Mouse (Mus musculus) T-helper 2 cell (primary cell): ENCODE results near the gene Gpbp1l1.

ENCODE experiments used
- in situ Hi-C: fragments of 300-600 bp; cut with MboI, MseI; formaldehyde crosslinking; loops from one replicate; pipeline ENCODE4 v1.15.1; 2025; ENCODE audit warnings: high pct_unique_total_duplicates

Gpbp1l1 gene

DNA sequence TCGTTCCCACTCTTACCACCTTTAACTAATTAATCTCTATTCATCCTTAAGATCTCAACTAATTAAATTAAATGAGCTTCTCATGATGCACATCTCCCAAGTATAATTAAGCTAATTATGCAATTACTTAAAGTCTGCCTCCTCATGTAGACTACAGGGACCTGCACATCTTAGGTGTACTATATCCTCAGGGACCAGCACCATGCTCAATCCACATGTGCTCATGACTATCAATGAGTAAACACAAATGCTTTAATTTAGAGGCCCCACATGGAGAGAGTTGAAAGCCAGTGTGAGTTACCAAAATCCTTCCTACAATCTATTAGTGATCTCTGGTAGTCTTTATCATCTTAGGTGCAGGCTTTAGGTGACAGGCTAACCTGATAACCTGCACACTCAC lies 77.7 kb downstream of the Gpbp1l1 start:
- in situ Hi-C loops = no loop called here

DNA sequence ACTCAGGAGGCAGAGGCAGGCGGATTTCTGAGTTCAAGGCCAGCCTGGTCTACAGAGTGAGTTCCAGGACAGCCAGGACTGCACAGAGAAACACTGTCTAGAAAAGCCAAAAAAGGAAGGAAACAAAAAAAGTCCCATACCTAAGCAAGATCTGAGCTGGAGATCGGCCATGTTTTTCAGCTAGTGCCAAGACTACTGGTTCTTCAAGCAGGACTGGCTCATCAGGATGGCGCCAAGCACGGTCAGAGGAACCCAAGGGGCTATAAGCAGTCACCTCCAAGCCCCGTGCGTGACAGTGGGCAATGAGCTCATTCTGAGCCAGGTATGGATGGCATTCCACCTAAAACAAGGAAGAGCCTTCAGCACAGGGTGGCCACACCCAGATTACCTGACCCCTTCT lies 81.4 kb downstream of the Gpbp1l1 start:
- in situ Hi-C loops = no loop called here

DNA sequence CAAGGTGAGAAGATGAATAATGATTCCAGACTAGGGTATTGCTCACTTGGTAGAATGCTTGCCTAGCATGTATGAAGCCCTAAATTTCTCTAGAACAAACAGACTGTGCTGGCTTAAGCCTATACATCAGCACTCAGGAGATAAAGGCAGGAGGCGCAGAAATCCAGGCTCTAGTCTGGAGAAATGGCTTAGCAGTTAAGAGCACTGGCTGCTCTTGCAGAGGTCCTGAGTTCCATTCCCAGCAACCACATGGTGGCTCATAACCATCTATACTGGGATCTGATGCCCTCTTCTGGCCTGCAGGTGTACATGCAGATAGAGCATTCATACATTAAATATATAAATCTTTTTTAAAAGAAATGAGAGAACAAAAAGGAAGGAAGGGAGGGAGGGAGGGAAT lies 84.6 kb downstream of the Gpbp1l1 start:
- in situ Hi-C loops = no loop called here
